Mouse (Mus musculus) midbrain, embryonic 12.5 days (tissue): ENCODE measurements around the gene Rybp. TPM values are rescaled to one million over a fixed set of nuclear protein-coding genes. Genes with fewer than 3 reads are reported as not detected.

Experiments
- ATAC-seq: fragments of 200-750 bp; cut with Nextera tagmentation; 2 replicates; pipeline ENCODE4 v1.8.0; 2017; ENCODE audit warnings: low read depth, moderate TSS enrichment, moderate library complexity; ENCODE audit not compliant: low FRiP score
- H3K27ac ChIP-seq: fragments of 300-500 bp; sonication (generic); replicated peaks from 2 replicates; pipeline ENCODE4 v1.5.1; 2016; ENCODE audit warnings: mild to moderate bottlenecking
- H3K27me3 ChIP-seq: fragments of 300-500 bp; sonication (generic); 2 replicates; pipeline ENCODE4 v1.6.1; 2016; ENCODE audit warnings: mild to moderate bottlenecking
- H3K36me3 ChIP-seq: fragments of 300-500 bp; sonication (generic); 2 replicates; pipeline ENCODE4 v1.6.1; 2016
- H3K4me1 ChIP-seq: fragments of 300-500 bp; sonication (generic); 2 replicates; pipeline ENCODE4 v1.6.1; 2016
- H3K4me2 ChIP-seq: fragments of 300-500 bp; sonication (generic); replicated peaks from 2 replicates; pipeline ENCODE4 v1.6.1; 2016; ENCODE audit warnings: mild to moderate bottlenecking, moderate library complexity
- H3K4me3 ChIP-seq: fragments of 300-500 bp; sonication (generic); 2 replicates; pipeline ENCODE4 v1.5.1; 2016; ENCODE audit warnings: mild to moderate bottlenecking
- H3K9ac ChIP-seq: fragments of 300-500 bp; sonication (generic); replicated peaks from 2 replicates; pipeline ENCODE4 v1.6.1; 2016; ENCODE audit warnings: mild to moderate bottlenecking, moderate library complexity
- H3K9me3 ChIP-seq: fragments of 300-500 bp; sonication (generic); 2 replicates; pipeline ENCODE4 v1.6.1; 2016; ENCODE audit warnings: mild to moderate bottlenecking
- WGBS: fragments of 180-500 bp; shearing (Covaris S2); methylation state at CpG from one replicate; pipeline ENCODE4 v1.1.7; 2016; 5-methylcytosine and 5-hydroxymethylcytosine counted together
- polyA plus RNA-seq: library from polyadenylated mRNA; unstranded; fragments of >200 nt; fragmentation: Nextera tagmentation; extraction: Ambion mirVana; gene quantifications from 2 replicates; pipeline ENCODE4 v1.2.1, GENCODE M21; 2016

Rybp gene
- polyA plus RNA-seq, 1 experiment from 2014 or later = 19.0 TPM

GRCm38 (mm10) chr6:100185524-100185923, 101.8 kb downstream of the Rybp start:
- Histone ChIP-seq H3K36me3 (no peaks in the 10 kb centered on the region), H3K9ac (no peak overlapping the region), H3K4me2 (no peak overlapping the region), H3K4me1 (peaks cover 11% of the 10 kb centered on the region), H3K4me3 (no peak overlapping the region), H3K27ac (no peak overlapping the region), H3K27me3 (peaks cover 61% of the 10 kb centered on the region), H3K9me3 (no peaks in the 10 kb centered on the region)
- WGBS = 4% methylated on average over 1 of the region's 1 CpGs
- no peak for ATAC-seq

DNA sequence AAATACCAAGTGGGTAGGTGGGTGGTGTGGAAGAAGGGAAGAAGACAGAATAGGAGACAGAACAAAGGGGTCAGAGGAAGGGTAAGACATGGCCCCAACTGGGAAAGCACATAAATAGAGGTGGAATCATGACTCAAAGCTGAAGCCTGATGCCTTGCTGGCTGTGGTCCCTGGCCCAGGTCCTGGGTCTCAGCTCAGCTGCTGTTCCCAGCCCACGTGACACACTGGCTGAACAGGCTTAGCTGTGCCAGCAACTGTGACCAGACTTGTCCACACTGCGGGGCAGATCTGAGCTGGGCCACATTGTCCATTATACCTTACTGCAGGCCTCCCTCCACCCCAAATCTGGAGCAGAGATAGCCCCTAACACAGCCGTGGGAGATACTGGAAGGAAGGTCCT, 103.9 kb downstream of the Rybp start:
- Histone ChIP-seq H3K4me3 (no peak overlapping the region), H3K36me3 (no peaks in the 10 kb centered on the region), H3K4me1 (peaks cover 8% of the 10 kb centered on the region), H3K9me3 (no peaks in the 10 kb centered on the region), H3K27ac (no peak overlapping the region), H3K4me2 (no peak overlapping the region), H3K27me3 (peaks cover 60% of the 10 kb centered on the region), H3K9ac (no peak overlapping the region)
- WGBS = 85% methylated on average over 3 of the region's 3 CpGs
- no peak for ATAC-seq

DNA sequence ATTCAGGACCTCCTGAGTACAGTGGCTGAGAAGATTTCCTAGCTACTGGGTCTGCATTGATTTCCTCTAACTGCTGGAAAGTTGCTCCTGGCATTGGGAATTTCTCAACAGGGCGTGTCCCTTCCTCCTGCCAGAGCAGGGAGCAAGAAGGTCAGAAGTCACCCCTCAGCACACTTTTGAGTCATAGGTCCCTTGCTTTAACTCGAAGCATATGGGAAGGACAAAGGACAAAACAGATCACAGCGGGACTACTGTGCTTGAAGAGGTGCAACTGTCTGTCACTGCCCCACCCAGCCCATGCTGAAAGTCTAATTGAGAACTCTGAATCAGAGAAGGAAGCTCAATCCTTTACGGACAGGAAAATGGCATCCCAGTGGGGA, 106.4 kb downstream of the Rybp start:
- Histone ChIP-seq H3K27me3 (peaks cover 41% of the 10 kb centered on the region), H3K9ac (no peak overlapping the region), H3K9me3 (no peaks in the 10 kb centered on the region), H3K27ac (no peak overlapping the region), H3K36me3 (no peaks in the 10 kb centered on the region), H3K4me3 (no peak overlapping the region), H3K4me2 (no peak overlapping the region), H3K4me1 (peaks cover 5% of the 10 kb centered on the region)
- WGBS = 64% methylated on average over 4 of the region's 4 CpGs
- ATAC-seq = no peak

DNA sequence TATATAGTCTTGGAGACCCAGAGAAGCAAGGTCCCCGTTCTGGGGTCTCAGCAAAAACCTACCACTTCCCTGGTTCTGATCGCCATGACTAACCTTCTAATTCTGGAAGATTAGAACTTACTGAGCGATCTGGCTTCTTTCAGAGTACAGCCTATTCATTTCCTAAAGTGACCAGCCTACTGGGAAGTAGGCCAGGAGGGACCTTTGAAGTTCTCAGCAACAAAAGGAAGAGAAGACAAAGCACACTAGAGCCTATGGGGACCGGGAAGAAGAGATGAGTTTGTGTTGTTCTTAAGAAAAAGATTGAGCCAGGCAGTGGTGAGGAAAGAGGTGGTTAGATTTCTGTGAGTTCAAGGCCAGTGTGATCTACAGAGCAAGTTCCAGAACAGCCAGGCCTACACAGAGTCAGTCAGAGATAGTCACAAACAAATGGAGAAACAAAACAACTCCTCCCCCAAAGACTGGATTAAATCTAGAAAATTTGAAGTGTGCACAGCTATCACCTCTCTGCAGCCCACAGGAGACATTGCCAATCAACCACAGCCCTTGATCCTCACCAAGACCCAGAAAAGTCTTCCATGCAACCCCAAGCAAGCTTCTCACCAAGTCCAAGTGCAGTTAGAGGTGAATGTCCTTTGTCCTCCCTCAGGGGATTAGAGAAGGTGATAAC, 106.9 kb downstream of the Rybp start:
- Histone ChIP-seq H3K4me1 (no peaks in the 10 kb centered on the region), H3K36me3 (no peaks in the 10 kb centered on the region), H3K27me3 (peaks cover 39% of the 10 kb centered on the region), H3K4me2 (no peak overlapping the region), H3K27ac (no peak overlapping the region), H3K9ac (no peak overlapping the region), H3K4me3 (no peak overlapping the region), H3K9me3 (no peaks in the 10 kb centered on the region)
- ATAC-seq = no peak
- 64% methylated on average over 4 of the region's 4 CpGs for WGBS

GRCm38 (mm10) chr6:100178830-100179229, 108.5 kb downstream of the Rybp start:
- H3K27ac ChIP-seq = no peak overlapping the region
- H3K27me3 ChIP-seq = peaks cover 31% of the 10 kb centered on the region
- H3K9ac ChIP-seq = no peak overlapping the region
- H3K4me3 ChIP-seq = no peak overlapping the region
- no peak overlapping the region for H3K4me2 ChIP-seq
- 87% methylated on average over 3 of the region's 3 CpGs for WGBS
- H3K4me1 ChIP-seq = no peaks in the 10 kb centered on the region
- no peaks in the 10 kb centered on the region for H3K9me3 ChIP-seq
- no peaks in the 10 kb centered on the region for H3K36me3 ChIP-seq
- no peak for ATAC-seq
